Mouse (Mus musculus) activated CD4-positive, CD25-positive, alpha-beta regulatory T cell (primary cell): ENCODE measurements around the gene Slc6a8. TPM values are rescaled to one million over a fixed set of nuclear protein-coding genes. Genes with fewer than 3 reads are reported as not detected.

Experiments used
- polyA plus RNA-seq, 2 experiments: library from polyadenylated mRNA; unstranded; fragments of 100-300 nt; shearing (Covaris generic); gene quantifications; one replicate each; pipeline ENCODE4 v1.2.1; 2017

Gene Slc6a8
- under 1 TPM; 0.18 to 0.76 TPM for polyA plus RNA-seq

GRCm38 (mm10) chrX:73672879-73673618 lies at the start of gene Slc6a8:
Slc6a8 (plus strand) TSS chrX:73673150.

GRCm38 (mm10) chrX:73639255-73639675 lies 33.7 kb upstream of the Slc6a8 start, which contains the start of gene Dusp9:
Dusp9 (plus strand) TSS chrX:73639419.

GRCm38 (mm10) chrX:73659575-73660283 lies 13.2 kb upstream of the Slc6a8 start, which contains the start of gene Pnck:
Pnck (minus strand) TSS chrX:73660117.

GRCm38 (mm10) chrX:73716109-73716661 lies 43.2 kb downstream of the Slc6a8 start, which contains the start of the genes Bcap31 and Abcd1:
Bcap31 (minus strand) TSS chrX:73716175.
Abcd1 (plus strand) TSS chrX:73716597.

Other genes starting within 250 kb of the Slc6a8 start
- not detected for gene Trex2, start 237.8 kb upstream of the Slc6a8 start, polyA plus RNA-seq
- 10 to 100 TPM; 23.0 to 36.2 TPM for gene Haus7, start 214.1 kb upstream of the Slc6a8 start, polyA plus RNA-seq
- under 1 TPM in 1 of 2 experiments, not detected in 1; 0.06 TPM for gene Bgn, start 189.5 kb upstream of the Slc6a8 start, polyA plus RNA-seq
- not detected for gene Atp2b3, start 170.1 kb upstream of the Slc6a8 start, polyA plus RNA-seq
- gene Dusp9, start 33.7 kb upstream of the Slc6a8 start, polyA plus RNA-seq = 1 to 10 TPM in 1 of 2 experiments, under 1 TPM in 1; 0.25 to 1.1 TPM
- 1 to 10 TPM; 1.2 to 3.8 TPM for gene Pnck, start 13.0 kb upstream of the Slc6a8 start, polyA plus RNA-seq
- 100 to 1,000 TPM; 306 to 323 TPM for gene Bcap31, start 43.0 kb downstream of the Slc6a8 start, polyA plus RNA-seq
- 10 to 100 TPM; 35.5 to 44.6 TPM for gene Abcd1, start 43.4 kb downstream of the Slc6a8 start, polyA plus RNA-seq
- under 1 TPM in 1 of 2 experiments, not detected in 1; 0.06 TPM for gene Plxnb3, start 83.9 kb downstream of the Slc6a8 start, polyA plus RNA-seq
- 1 to 10 TPM in 1 of 2 experiments, under 1 TPM in 1; 0.48 to 1.1 TPM for gene Srpk3, start 101.3 kb downstream of the Slc6a8 start, polyA plus RNA-seq
- 100 to 1,000 TPM; 200 to 231 TPM for gene Idh3g, start 113.7 kb downstream of the Slc6a8 start, polyA plus RNA-seq
- 100 to 1,000 TPM; 210 to 242 TPM for gene Ssr4, start 113.9 kb downstream of the Slc6a8 start, polyA plus RNA-seq
- under 1 TPM; 0.12 to 0.60 TPM for gene Pdzd4, start 151.8 kb downstream of the Slc6a8 start, polyA plus RNA-seq
- 1 to 10 TPM; 2.7 to 3.1 TPM for gene Avpr2, start 219.0 kb downstream of the Slc6a8 start, polyA plus RNA-seq
- gene L1cam, start 223.0 kb downstream of the Slc6a8 start, polyA plus RNA-seq = 10 to 100 TPM; 10.1 to 16.6 TPM
- gene Arhgap4, start 248.7 kb downstream of the Slc6a8 start, polyA plus RNA-seq = 100 to 1,000 TPM; 174 to 277 TPM
- gene Naa10, start 248.8 kb downstream of the Slc6a8 start, polyA plus RNA-seq = 100 to 1,000 TPM; 226 to 247 TPM